Mouse (Mus musculus) liver, embryonic 14.5 days (tissue): Measurements from ENCODE around the gene Tpte.

ENCODE experiments used
- CTCF ChIP-seq: IDR thresholded peaks from 2 replicates; pipeline ENCODE4 v1.5.1; 2016; ENCODE audit warnings: antibody characterized with exemption, low read depth, control low read depth
- EP300 ChIP-seq: IDR thresholded peaks from 2 replicates; pipeline ENCODE4 v1.6.1; 2016; ENCODE audit warnings: antibody characterized with exemption, low read depth

- no peak for TF ChIP-seq CTCF
- no peak for TF ChIP-seq EP300
Observed at GRCm38 (mm10) chr8:22302896-22303306, 19.7 kb downstream of the Tpte start.
